Mouse (Mus musculus) hindlimb bud, embryonic 11.5 days (tissue): ENCODE results near the gene Sfrp5.

ENCODE experiments used
- DNase-seq: peaks from one replicate; pipeline ENCODE4 v3.0.0-alpha.2; 2012; ENCODE audit warnings: low read depth, low spot score; ENCODE audit errors: extremely low spot score

The Sfrp5 gene

GRCm38 (mm10) chr19:42201696-42202381 is at the start of gene Sfrp5:
Sfrp5 (minus strand) TSS chr19:42202252.
- no peak for DNase-seq

GRCm38 (mm10) chr19:42249976-42250914 is 48.2 kb upstream of the Sfrp5 start:
- no peak for DNase-seq

- no peak for DNase-seq
Observed at GRCm38 (mm10) chr19:42247519-42247918, 45.5 kb upstream of the Sfrp5 start, which contains the start of gene Golga7b. Golga7b (plus strand) TSS chr19:42247574.

GRCm38 (mm10) chr19:42246626-42247025 is 44.6 kb upstream of the Sfrp5 start:
- DNase-seq: no peak

- no peak for DNase-seq
Observed at GRCm38 (mm10) chr19:42243401-42243800, 41.3 kb upstream of the Sfrp5 start.

GRCm38 (mm10) chr19:42240881-42241280 is 38.8 kb upstream of the Sfrp5 start:
- no peak for DNase-seq

GRCm38 (mm10) chr19:42238341-42238715 is 36.3 kb upstream of the Sfrp5 start:
- DNase-seq: no peak

GRCm38 (mm10) chr19:42237602-42238340 is 35.7 kb upstream of the Sfrp5 start:
- DNase-seq: no peak

GRCm38 (mm10) chr19:42230986-42231385 is 28.9 kb upstream of the Sfrp5 start:
- DNase-seq: no peak

GRCm38 (mm10) chr19:42230288-42230568 is 28.2 kb upstream of the Sfrp5 start:
- no peak for DNase-seq

- no peak for DNase-seq
Observed at GRCm38 (mm10) chr19:42229499-42230287, 27.6 kb upstream of the Sfrp5 start.

GRCm38 (mm10) chr19:42226451-42226850 is 24.4 kb upstream of the Sfrp5 start:
- no peak for DNase-seq

- no peak for DNase-seq
Observed at GRCm38 (mm10) chr19:42217374-42217763, 15.3 kb upstream of the Sfrp5 start.

GRCm38 (mm10) chr19:42216699-42217373 is 14.8 kb upstream of the Sfrp5 start:
- no peak for DNase-seq

- no peak for DNase-seq
Observed at GRCm38 (mm10) chr19:42214601-42215000, 12.5 kb upstream of the Sfrp5 start.

- DNase-seq: no peak
Observed at GRCm38 (mm10) chr19:42211936-42212335, 9.9 kb upstream of the Sfrp5 start.

GRCm38 (mm10) chr19:42209976-42210375 is 7.9 kb upstream of the Sfrp5 start:
- DNase-seq: no peak

- no peak for DNase-seq
Observed at GRCm38 (mm10) chr19:42209485-42209884, 7.4 kb upstream of the Sfrp5 start.

GRCm38 (mm10) chr19:42205201-42205600 is 3.1 kb upstream of the Sfrp5 start:
- DNase-seq: peak; percentile 30

GRCm38 (mm10) chr19:42204306-42204705 is 2.3 kb upstream of the Sfrp5 start:
- no peak for DNase-seq
